Mouse (Mus musculus): Measurements from ENCODE around the gene Cldnd2. TPM values are rescaled to one million over a fixed set of nuclear protein-coding genes. Genes with fewer than 3 reads are reported as not detected.

Gene Cldnd2
- polyA plus RNA-seq, 1 experiment, result not detected

DNA sequence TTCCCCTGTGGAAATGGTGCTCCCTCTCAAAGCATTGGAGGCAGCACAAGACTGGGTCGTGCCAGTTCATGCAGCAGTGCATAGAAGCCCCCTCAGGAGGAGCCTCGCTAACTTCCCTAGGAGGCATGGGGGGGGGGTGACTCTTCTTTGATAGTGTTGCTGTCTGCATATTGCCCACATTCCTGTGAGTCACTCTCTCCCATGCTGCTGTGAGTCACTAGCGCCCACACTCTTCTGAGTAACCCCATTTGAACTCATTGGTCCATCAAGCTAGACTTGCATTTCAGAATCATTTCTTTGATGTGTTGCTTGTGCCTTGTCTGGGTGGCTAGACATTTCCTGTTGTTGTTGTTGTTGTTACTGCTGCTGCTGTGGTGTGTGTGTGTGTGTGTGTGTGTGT is 40.6 kb downstream of the Cldnd2 start:
- H3K4me3 ChIP-seq (replicated peaks), result no peak overlapping the region
- H3K27me3 ChIP-seq (ENCODE audit: control insufficient read depth), result peaks cover 26% of the 10 kb centered on the region
- H3K36me3 ChIP-seq (ENCODE audit: control insufficient read depth), result no peaks in the 10 kb centered on the region
- no peaks in the 10 kb centered on the region for H3K9me3 ChIP-seq (ENCODE audit: control insufficient read depth, low read length)
- H3K4me1 ChIP-seq (ENCODE audit: control insufficient read depth), result no peaks in the 10 kb centered on the region
- TF ChIP-seq TAL1 (IDR thresholded peaks at IDR 0.05; ENCODE audit: low read length) (no peak), GATA1 (IDR thresholded peaks at IDR 0.05; ENCODE audit: low read length) (no peak)

DNA sequence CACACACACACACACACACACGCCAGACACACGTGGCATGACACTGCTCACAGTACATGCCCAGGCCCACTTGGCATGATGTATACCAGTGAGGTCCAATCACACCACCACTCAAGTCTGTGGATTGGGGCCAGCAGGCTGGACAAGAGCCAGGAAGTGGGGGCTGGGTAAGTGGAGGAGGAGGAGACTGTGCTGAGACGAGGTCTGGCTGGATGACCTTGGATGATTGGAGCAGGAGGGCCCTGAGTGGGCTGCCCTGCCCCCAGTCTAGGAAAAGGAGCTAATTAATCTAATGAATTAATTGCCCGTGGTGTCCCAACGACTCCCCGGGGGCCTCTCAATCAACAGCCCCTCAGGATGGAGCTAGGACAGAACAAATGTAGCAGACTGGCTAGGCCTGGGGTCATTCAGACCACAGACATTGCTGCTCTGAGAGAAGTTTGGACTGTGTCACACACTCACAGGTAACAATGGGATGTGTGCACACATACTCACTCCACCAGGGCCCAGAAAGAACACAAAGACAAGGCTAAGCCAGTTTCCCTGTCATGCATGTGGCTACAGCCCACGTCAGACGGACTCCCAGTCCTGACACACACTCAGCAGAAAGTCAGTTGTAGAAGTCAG is 41.6 kb downstream of the Cldnd2 start:
- H3K9me3 ChIP-seq (ENCODE audit: control insufficient read depth, low read length), result no peaks in the 10 kb centered on the region
- no peak for TF ChIP-seq TAL1 (IDR thresholded peaks at IDR 0.05; ENCODE audit: low read length)
- no peak for TF ChIP-seq GATA1 (IDR thresholded peaks at IDR 0.05; ENCODE audit: low read length)
- H3K4me1 ChIP-seq (ENCODE audit: control insufficient read depth), result no peaks in the 10 kb centered on the region
- no peaks in the 10 kb centered on the region for H3K36me3 ChIP-seq (ENCODE audit: control insufficient read depth)
- peaks cover 16% of the 10 kb centered on the region for H3K27me3 ChIP-seq (ENCODE audit: control insufficient read depth)
- no peak overlapping the region for H3K4me3 ChIP-seq (replicated peaks)

DNA sequence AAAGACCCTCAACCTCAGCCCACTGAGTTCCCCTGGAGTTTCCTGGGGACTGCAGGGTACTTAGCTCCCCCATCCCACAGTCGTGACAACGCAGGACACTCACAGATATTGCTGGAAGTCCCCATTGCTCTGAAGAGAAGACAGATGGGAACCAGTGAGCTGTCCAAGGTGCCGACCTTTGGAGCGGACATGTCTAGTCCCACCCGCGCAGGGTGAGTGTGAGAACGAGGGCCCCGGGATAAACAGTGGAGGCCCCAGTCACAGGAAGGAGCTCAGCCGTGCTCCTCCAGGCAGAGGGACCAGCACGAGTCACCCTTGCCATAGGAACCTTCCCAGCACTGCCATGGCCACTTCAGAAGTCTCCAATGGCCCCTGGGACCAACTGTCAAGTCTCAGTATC is 42.7 kb downstream of the Cldnd2 start:
- no peak overlapping the region for H3K4me3 ChIP-seq (replicated peaks)
- TF ChIP-seq GATA1 (IDR thresholded peaks at IDR 0.05; ENCODE audit: low read length) (no peak), TAL1 (IDR thresholded peaks at IDR 0.05; ENCODE audit: low read length) (no peak)
- no peaks in the 10 kb centered on the region for H3K4me1 ChIP-seq (ENCODE audit: control insufficient read depth)
- no peaks in the 10 kb centered on the region for H3K36me3 ChIP-seq (ENCODE audit: control insufficient read depth)
- H3K9me3 ChIP-seq (ENCODE audit: control insufficient read depth, low read length), result no peaks in the 10 kb centered on the region
- H3K27me3 ChIP-seq (ENCODE audit: control insufficient read depth), result peaks cover 6% of the 10 kb centered on the region; the same call in 1 of the 2 replicates

DNA sequence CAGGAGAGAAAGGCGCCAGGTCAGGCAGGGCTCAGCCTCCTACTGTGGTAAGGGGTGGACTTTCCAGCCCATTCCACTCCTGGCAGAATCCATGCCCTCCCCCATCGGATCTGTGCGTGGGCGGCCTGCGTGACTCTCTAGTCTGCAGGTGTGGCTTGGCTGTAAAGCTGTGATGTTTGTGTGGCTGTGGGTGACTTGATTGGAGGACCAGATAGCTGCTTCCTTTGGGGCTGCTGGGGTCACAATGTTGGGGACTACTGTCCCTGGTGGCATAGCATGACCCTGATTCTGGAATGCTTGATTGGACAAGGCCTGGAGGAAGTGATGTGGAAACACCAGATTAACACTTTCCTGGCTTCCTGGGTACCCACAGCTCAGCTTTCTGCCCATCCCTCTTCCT is 48.1 kb downstream of the Cldnd2 start:
- TF ChIP-seq GATA1 (IDR thresholded peaks at IDR 0.05; ENCODE audit: low read length) (no peak), TAL1 (IDR thresholded peaks at IDR 0.05; ENCODE audit: low read length) (no peak)
- H3K9me3 ChIP-seq (ENCODE audit: control insufficient read depth, low read length), result no peaks in the 10 kb centered on the region
- H3K36me3 ChIP-seq (ENCODE audit: control insufficient read depth), result no peaks in the 10 kb centered on the region
- H3K4me3 ChIP-seq (replicated peaks), result no peak overlapping the region
- H3K4me1 ChIP-seq (ENCODE audit: control insufficient read depth), result no peaks in the 10 kb centered on the region
- H3K27me3 ChIP-seq (ENCODE audit: control insufficient read depth), result peaks cover 26% of the 10 kb centered on the region

DNA sequence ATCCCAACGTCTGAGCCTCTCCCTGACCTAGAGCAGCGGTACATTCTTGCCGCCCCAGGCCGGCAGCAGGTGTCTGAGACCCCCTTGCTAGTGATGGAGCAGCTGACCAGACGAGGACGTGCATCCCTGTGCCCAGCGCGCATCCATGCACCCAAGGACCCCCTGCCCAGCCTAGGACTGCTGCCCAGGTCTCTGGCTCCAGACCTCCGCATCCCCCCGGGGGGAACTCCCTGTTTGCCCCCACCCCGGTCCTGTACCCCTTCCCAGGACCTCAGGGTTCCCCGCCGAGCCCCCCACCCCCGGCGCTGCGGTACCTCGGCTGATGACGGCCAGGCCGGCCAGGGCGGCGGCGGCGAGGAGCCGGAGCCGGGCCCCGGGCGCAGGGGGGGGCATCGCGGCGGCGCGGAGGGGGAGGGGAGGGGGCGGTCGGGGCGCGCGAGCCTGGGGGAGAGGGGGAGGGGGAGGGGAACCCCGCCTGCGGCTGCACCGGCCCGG is 49.1 kb downstream of the Cldnd2 start, which contains the start of gene Iglon5:
Gene Iglon5 (minus strand): TSS at position 445 of the 495 bp plus-strand sequence.
- no peak for TF ChIP-seq TAL1 (IDR thresholded peaks at IDR 0.05; ENCODE audit: low read length)
- TF ChIP-seq GATA1 (IDR thresholded peaks at IDR 0.05; ENCODE audit: low read length), result no peak
- H3K9me3 ChIP-seq (ENCODE audit: control insufficient read depth, low read length), result no peaks in the 10 kb centered on the region
- H3K4me3 ChIP-seq (replicated peaks), result no peak within 1 kb of the TSS
- H3K27me3 ChIP-seq (ENCODE audit: control insufficient read depth), result peaks cover 26% of the 10 kb centered on the region
- no peaks in the 10 kb centered on the region for H3K4me1 ChIP-seq (ENCODE audit: control insufficient read depth)
- no peaks in the 10 kb centered on the region for H3K36me3 ChIP-seq (ENCODE audit: control insufficient read depth)

DNA sequence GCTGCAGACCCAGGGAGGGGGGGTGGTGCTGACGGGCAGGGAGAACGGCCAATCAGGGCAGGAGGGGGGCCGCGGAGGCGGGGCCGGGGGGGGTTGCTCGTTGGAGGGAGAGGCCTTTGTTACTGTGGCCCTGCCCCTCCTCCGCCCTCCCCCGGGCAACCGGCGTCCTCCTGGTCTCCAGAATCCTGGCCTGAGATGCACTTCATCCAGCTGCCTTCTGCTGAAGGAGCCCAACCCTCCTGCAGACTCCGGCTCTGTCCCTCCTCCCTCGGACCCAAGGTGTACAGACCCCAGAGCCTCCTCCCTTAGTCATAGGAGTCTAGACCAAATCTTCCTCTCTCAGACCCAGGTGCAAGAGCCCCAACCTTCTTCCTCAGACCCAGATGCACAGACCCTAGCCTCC is 49.6 kb downstream of the Cldnd2 start:
- no peak for TF ChIP-seq TAL1 (IDR thresholded peaks at IDR 0.05; ENCODE audit: low read length)
- no peak for TF ChIP-seq GATA1 (IDR thresholded peaks at IDR 0.05; ENCODE audit: low read length)
- peaks cover 26% of the 10 kb centered on the region for H3K27me3 ChIP-seq (ENCODE audit: control insufficient read depth)

DNA sequence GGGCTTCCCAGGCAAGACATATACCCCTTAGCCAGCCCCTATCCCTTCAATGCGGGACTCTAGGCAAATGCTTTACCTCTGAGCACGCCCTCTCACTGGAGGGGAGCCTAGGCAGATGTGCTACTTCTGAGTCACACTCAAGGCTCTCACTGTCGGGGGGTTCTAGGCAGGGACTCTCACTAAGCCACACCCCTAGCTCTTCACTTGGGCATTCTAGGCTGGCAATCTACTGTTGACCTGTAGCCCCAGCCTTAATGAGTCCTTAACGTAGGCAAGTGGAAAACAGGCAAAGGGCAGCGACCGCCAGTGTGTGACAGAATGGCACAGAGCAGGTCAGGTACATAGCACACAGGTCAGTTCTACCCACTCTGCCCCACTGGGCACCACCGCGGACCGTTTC is 50.3 kb downstream of the Cldnd2 start:
- Histone ChIP-seq H3K4me1 (ENCODE audit: control insufficient read depth) (no peaks in the 10 kb centered on the region), H3K36me3 (ENCODE audit: control insufficient read depth) (no peaks in the 10 kb centered on the region), H3K4me3 (replicated peaks) (no peak overlapping the region), H3K27me3 (ENCODE audit: control insufficient read depth) (peaks cover 26% of the 10 kb centered on the region), H3K9me3 (ENCODE audit: control insufficient read depth, low read length) (no peaks in the 10 kb centered on the region)
- no peak for TF ChIP-seq TAL1 (IDR thresholded peaks at IDR 0.05; ENCODE audit: low read length)
- TF ChIP-seq GATA1 (IDR thresholded peaks at IDR 0.05; ENCODE audit: low read length), result no peak

More for the DNA sequence above, 49.6 kb downstream of the Cldnd2 start:
- no peak overlapping the region for H3K4me3 ChIP-seq (replicated peaks)
- H3K9me3 ChIP-seq (ENCODE audit: control insufficient read depth, low read length), result no peaks in the 10 kb centered on the region
- no peaks in the 10 kb centered on the region for H3K4me1 ChIP-seq (ENCODE audit: control insufficient read depth)
- H3K36me3 ChIP-seq (ENCODE audit: control insufficient read depth), result no peaks in the 10 kb centered on the region

Other genes with a start within 250 kb of the Cldnd2 start
- gene Zfp715, start 127.5 kb upstream of the Cldnd2 start, polyA plus RNA-seq (2012), result 0.01 and 0.04 TPM in 2 replicates
- 0.02 TPM in 1 of 2 replicates, not detected in the other for gene Siglecf, start 89.4 kb upstream of the Cldnd2 start, polyA plus RNA-seq (2012)
- not detected in 2 replicates for gene Siglecg, start 32.6 kb upstream of the Cldnd2 start, polyA plus RNA-seq (2012)
- not detected in 2 replicates for gene Lim2, start 13.1 kb upstream of the Cldnd2 start, polyA plus RNA-seq (2012)
- gene Nkg7, start 3.7 kb upstream of the Cldnd2 start, polyA plus RNA-seq (2012), result not detected in 2 replicates
- gene Etfb, start 3.3 kb downstream of the Cldnd2 start, polyA plus RNA-seq (2012), result 8.9 and 11.8 TPM in 2 replicates
- gene Gm45233, start 3.3 kb downstream of the Cldnd2 start, polyA plus RNA-seq (2012), result not detected in 2 replicates
- 0.06 and 0.10 TPM in 2 replicates for gene Vsig10l, start 22.4 kb downstream of the Cldnd2 start, polyA plus RNA-seq (2012)
- gene Iglon5, start 49.3 kb downstream of the Cldnd2 start, polyA plus RNA-seq (2012), result 0.01 TPM in 1 of 2 replicates, not detected in the other
- not detected in 2 replicates for gene 4931406B18Rik, start 65.2 kb downstream of the Cldnd2 start, polyA plus RNA-seq (2012)
- gene Cd33, start 103.6 kb downstream of the Cldnd2 start, polyA plus RNA-seq (2012), result 0.02 TPM in 1 of 2 replicates, not detected in the other
- not detected in 2 replicates for gene Zfp658, start 121.5 kb downstream of the Cldnd2 start, polyA plus RNA-seq (2012)
- not detected in 2 replicates for gene Zfp719, start 138.8 kb downstream of the Cldnd2 start, polyA plus RNA-seq (2012)
- gene Zfp819, start 166.4 kb downstream of the Cldnd2 start, polyA plus RNA-seq (2012), result 0.01 TPM in 1 of 2 replicates, not detected in the other
- gene Ceacam18, start 193.9 kb downstream of the Cldnd2 start, polyA plus RNA-seq (2012), result not detected in 2 replicates
- gene Siglece, start 219.4 kb downstream of the Cldnd2 start, polyA plus RNA-seq (2012), result not detected in 2 replicates
- 0.30 and 0.34 TPM in 2 replicates for gene Ctu1, start 231.2 kb downstream of the Cldnd2 start, polyA plus RNA-seq (2012)
- 0.04 TPM in 1 of 2 replicates, not detected in the other for gene Klk14, start 249.6 kb downstream of the Cldnd2 start, polyA plus RNA-seq (2012)